In genomic region chr12:71017827-71018226, GRCm38 (mm10) we compare ENCODE assay signal across 12 mouse cellular contexts. TPM values are rescaled to one million over a fixed set of nuclear protein-coding genes. Genes with fewer than 3 reads are reported as not detected.
DNase-seq lines count a peak whose midpoint lies in the region; ATAC-seq and TF ChIP-seq lines count a peak whose summit lies in the region.
"Had no signal": no experiment of that assay in that cellular context is flagged by ENCODE, and none has a peak within 500 bp of the region (broad histone marks: within the 10 kb centered on the region; RNA-seq: fewer than 3 reads in every experiment).

No protein-coding gene starts in this region.

- ATAC-seq in kidney, embryonic 14.5 days (ENCODE audit: low FRiP score, low TSS enrichment) = no peak
- ATAC-seq in embryonic facial prominence, embryonic 14.5 days (ENCODE audit: low read depth) = no peak
- no peak for ATAC-seq in liver, embryonic 13.5 days (ENCODE audit: low read depth)

- 65% methylated on average over 10 of the region's 10 CpGs for WGBS in kidney, embryonic 14.5 days
- 74% methylated on average over 10 of the region's 10 CpGs for WGBS in embryonic facial prominence, embryonic 14.5 days
- WGBS in liver, embryonic 13.5 days (ENCODE audit: insufficient replicate concordance) = 79% methylated on average over 10 of the region's 10 CpGs

- no peak for TF ChIP-seq POLR2A in bone marrow macrophage, adult 2 months (IDR thresholded peaks at IDR 0.05; ENCODE audit: borderline replicate concordance, low read depth, low read length)

- peak overlapping the region; percentile 59; the same call in 1 of the 2 replicates for H3K4me2 ChIP-seq in kidney, embryonic 14.5 days (replicated peaks; ENCODE audit: low read depth, low read length)
- H3K4me2 ChIP-seq in embryonic facial prominence, embryonic 14.5 days (ENCODE audit: low read depth, low read length) = peak overlapping the region; percentile 68
- H3K4me2 ChIP-seq in liver, embryonic 13.5 days = peak overlapping the region; percentile 87

- DNase-seq in kidney, postnatal 4 days = no peak
- DNase-seq in embryonic facial prominence, embryonic 14.5 days (ENCODE audit: low spot score) = no peak
- no peak for DNase-seq in liver, embryonic 13.5 days
- no peak for DNase-seq in Muller cell, postnatal 12 days (ENCODE audit: inconsistent ontology term)
- no peak for DNase-seq in layer of hippocampus, postnatal 36 days
- DNase-seq: adrenal gland, postnatal 14 days; cerebellum, adult 9-10 months; kidney, adult 9 months; lung, adult 2 months had no signal

- no peaks in the 10 kb centered on the region for H3K9me3 ChIP-seq in kidney, embryonic 14.5 days (ENCODE audit: control insufficient read depth, low read length)
- H3K9me3 ChIP-seq in embryonic facial prominence, embryonic 14.5 days (ENCODE audit: control insufficient read depth, low read length) = no peaks in the 10 kb centered on the region
- H3K9me3 ChIP-seq in liver, embryonic 13.5 days (replicated peaks) = no peaks in the 10 kb centered on the region
- H3K9me3 ChIP-seq: G1E had no signal

- peaks cover 8% of the 10 kb centered on the region; the same call in 1 of the 2 replicates for H3K4me1 ChIP-seq in kidney, embryonic 14.5 days (ENCODE audit: control insufficient read depth, insufficient read depth, low read length)
- H3K4me1 ChIP-seq in bone marrow macrophage, adult 2 months (ENCODE audit: control insufficient read depth, insufficient read depth, low read length) = peaks cover 7% of the 10 kb centered on the region
- peaks cover 14% of the 10 kb centered on the region for H3K4me1 ChIP-seq in embryonic facial prominence, embryonic 14.5 days (ENCODE audit: control insufficient read depth, insufficient read depth, low read length)
- peaks cover 27% of the 10 kb centered on the region for H3K4me1 ChIP-seq in liver, embryonic 13.5 days (replicated peaks)

- no peak overlapping the region for H3K27ac ChIP-seq in kidney, embryonic 14.5 days (ENCODE audit: low read depth, low read length)
- no peak overlapping the region for H3K27ac ChIP-seq in bone marrow macrophage, adult 2 months (ENCODE audit: insufficient read depth, low read depth, low read length)
- H3K27ac ChIP-seq in embryonic facial prominence, embryonic 14.5 days (replicated peaks; ENCODE audit: low read depth, low read length) = no peak overlapping the region
- H3K27ac ChIP-seq in liver, embryonic 13.5 days = no peak overlapping the region

- no peak for TF ChIP-seq CTCF in bone marrow macrophage, adult 2 months (IDR thresholded peaks at IDR 0.05; ENCODE audit: low read depth, low read length)

- H3K4me3 ChIP-seq in kidney, embryonic 14.5 days (ENCODE audit: low read length) = peak overlapping the region; percentile 84; the same call in 1 of the 2 replicates
- H3K4me3 ChIP-seq in bone marrow macrophage, adult 2 months (ENCODE audit: insufficient read depth, low read length) = peak overlapping the region; percentile 43; the same call in 1 of the 2 replicates
- peak overlapping the region; percentile 96 for H3K4me3 ChIP-seq in embryonic facial prominence, embryonic 14.5 days (ENCODE audit: low read depth, low read length)
- H3K4me3 ChIP-seq in liver, embryonic 13.5 days (replicated peaks) = peak overlapping the region; percentile 100

- no peak overlapping the region for H3K9ac ChIP-seq in kidney, embryonic 14.5 days (ENCODE audit: low read depth, low read length)
- peak overlapping the region; percentile 92; the same call in 1 of the 2 replicates for H3K9ac ChIP-seq in embryonic facial prominence, embryonic 14.5 days (ENCODE audit: low read depth, low read length)
- H3K9ac ChIP-seq in liver, embryonic 13.5 days = peak overlapping the region; percentile 22; the same call in 1 of the 2 replicates

- H3K27me3 ChIP-seq in kidney, embryonic 14.5 days (ENCODE audit: control insufficient read depth, insufficient read depth, low read length) = no peaks in the 10 kb centered on the region
- no peaks in the 10 kb centered on the region for H3K27me3 ChIP-seq in embryonic facial prominence, embryonic 14.5 days (replicated peaks; ENCODE audit: control insufficient read depth, insufficient read depth, low read length)
- H3K27me3 ChIP-seq in liver, embryonic 13.5 days = no peaks in the 10 kb centered on the region

- peaks cover 32% of the 10 kb centered on the region for H3K36me3 ChIP-seq in kidney, embryonic 14.5 days (ENCODE audit: control insufficient read depth, insufficient read depth, low read length)
- peaks cover 45% of the 10 kb centered on the region for H3K36me3 ChIP-seq in embryonic facial prominence, embryonic 14.5 days (ENCODE audit: control insufficient read depth, insufficient read depth, low read length)
- H3K36me3 ChIP-seq in liver, embryonic 13.5 days = peaks cover 36% of the 10 kb centered on the region

RNA-seq across cellular contexts. Expression of gene Arid4a, which starts 2.0 kb away (rescaled TPM):
- 24.2 and 37.7 TPM in 2 replicates for polyA plus RNA-seq in kidney, embryonic 14.5 days (2014; fragmentation: Nextera tagmentation; extraction: Ambion mirVana)
- polyA plus RNA-seq in bone marrow macrophage, adult 2 months (2012; ENCODE audit: insufficient read depth, insufficient read length, missing spikeins) = 68.0 and 78.1 TPM in 2 replicates
- 28.6 and 32.5 TPM in 2 replicates for polyA plus RNA-seq in embryonic facial prominence, embryonic 14.5 days (2014; fragmentation: Nextera tagmentation; extraction: Ambion mirVana)
- 24.1 and 27.4 TPM in 2 replicates for polyA plus RNA-seq in liver, embryonic 13.5 days (2015; fragmentation: Nextera tagmentation; extraction: Ambion mirVana)
- total RNA-seq in layer of hippocampus, postnatal 36 days (2021) = 10 to 100 TPM; 41.7 to 44.2 TPM

RNA-seq across cellular contexts. Expression of gene Psma3, which starts 43.4 kb away (rescaled TPM):
- polyA plus RNA-seq in kidney, embryonic 14.5 days (2014; fragmentation: Nextera tagmentation; extraction: Ambion mirVana) = 686 and 801 TPM in 2 replicates
- polyA plus RNA-seq in bone marrow macrophage, adult 2 months (2012; ENCODE audit: insufficient read depth, insufficient read length, missing spikeins) = 153 and 169 TPM in 2 replicates
- polyA plus RNA-seq in embryonic facial prominence, embryonic 14.5 days (2014; fragmentation: Nextera tagmentation; extraction: Ambion mirVana) = 589 and 594 TPM in 2 replicates
- polyA plus RNA-seq in liver, embryonic 13.5 days (2015; fragmentation: Nextera tagmentation; extraction: Ambion mirVana) = 470 and 495 TPM in 2 replicates
- total RNA-seq in layer of hippocampus, postnatal 36 days (2021) = 100 to 1,000 TPM; 214 to 229 TPM

Comparison
In these comparisons a context has a peak if more than half of its experiments do, and no peak if none do; other contexts are left out.
1. H3K4me3 ChIP-seq: peak in every context shown above with its lines; median percentile 100 in liver, embryonic 13.5 days; 96 in embryonic facial prominence, embryonic 14.5 days; 84 in kidney, embryonic 14.5 days; 43 in bone marrow macrophage, adult 2 months.